Mouse (Mus musculus) embryonic fibroblast, embryonic 13.5 days (primary cell): ENCODE results near the gene Kcnq2. TPM values are rescaled to one million over a fixed set of nuclear protein-coding genes. Genes with fewer than 3 reads are reported as not detected.

ENCODE experiments used
- H3K27ac ChIP-seq: 2 replicates; pipeline ENCODE4 v1.5.1; 2012; ENCODE audit warnings: low read length, control low read depth, inconsistent platforms; ENCODE audit not compliant: insufficient read depth
- H3K4me1 ChIP-seq: 2 replicates; pipeline ENCODE4 v1.6.1; 2011; ENCODE audit warnings: low read length; ENCODE audit not compliant: control insufficient read depth, insufficient read depth
- H3K4me3 ChIP-seq: 2 replicates; pipeline ENCODE4 v1.5.1; 2011; ENCODE audit warnings: mild to moderate bottlenecking, control low read depth, low read length; ENCODE audit not compliant: insufficient read depth
- CTCF ChIP-seq: IDR thresholded peaks from 2 replicates; pipeline ENCODE4 v1.5.1; 2011; ENCODE audit warnings: mild to moderate bottlenecking, control low read depth, low read length, moderate library complexity, borderline replicate concordance; ENCODE audit not compliant: insufficient read depth
- POLR2A ChIP-seq: IDR thresholded peaks from 2 replicates; pipeline ENCODE4 v1.6.1; 2011; ENCODE audit warnings: low read depth, mild to moderate bottlenecking, control low read depth, low read length, moderate library complexity
- polyA plus RNA-seq: library from polyadenylated mRNA; stranded (reverse); fragments of >200 nt; gene quantifications from 2 replicates; pipeline ENCODE4 v1.2.4, GENCODE M21; 2011; ENCODE audit warnings: low read depth; ENCODE audit not compliant: missing spikeins, insufficient read length

Kcnq2 gene
- polyA plus RNA-seq = not detected in 2 replicates

GRCm38 (mm10) chr2:181134591-181135445 is at the start of gene Kcnq2:
Gene Kcnq2 (minus strand): TSS chr2:181135300.
- no peak for TF ChIP-seq POLR2A
- no peak for TF ChIP-seq CTCF
- no peaks in the 10 kb centered on the region for H3K4me1 ChIP-seq
- no peak within 1 kb of the TSS for H3K4me3 ChIP-seq
- no peak within 1 kb of the TSS for H3K27ac ChIP-seq

DNA sequence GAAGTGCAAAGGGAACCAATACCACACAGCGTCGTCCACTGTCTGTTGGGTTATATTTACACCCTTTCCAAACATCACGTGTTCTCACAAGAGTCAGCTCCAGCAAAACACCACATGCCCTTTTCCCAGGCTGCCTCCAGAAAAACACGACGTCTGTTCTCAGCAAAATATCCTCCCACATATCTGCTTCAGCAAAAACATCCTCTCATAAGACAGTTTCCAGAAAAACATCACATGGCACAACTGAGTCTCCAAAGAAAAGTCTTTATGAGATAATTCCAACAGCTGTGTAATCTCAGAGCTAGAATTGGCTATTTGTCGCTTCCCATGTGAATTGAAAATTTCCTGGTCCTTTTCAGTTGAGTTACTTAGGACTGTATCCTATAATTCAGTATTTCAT is 45.8 kb upstream of the Kcnq2 start:
- no peak for TF ChIP-seq CTCF
- no peak overlapping the region for H3K27ac ChIP-seq
- no peak overlapping the region for H3K4me3 ChIP-seq
- H3K4me1 ChIP-seq = no peaks in the 10 kb centered on the region

- no peak overlapping the region for H3K4me3 ChIP-seq
- H3K27ac ChIP-seq = no peak overlapping the region
- TF ChIP-seq CTCF (no peak), POLR2A (no peak)
- H3K4me1 ChIP-seq = no peaks in the 10 kb centered on the region
These were observed 43.4 kb upstream of the Kcnq2 start for GRCm38 (mm10) chr2:181178471-181178870.

DNA sequence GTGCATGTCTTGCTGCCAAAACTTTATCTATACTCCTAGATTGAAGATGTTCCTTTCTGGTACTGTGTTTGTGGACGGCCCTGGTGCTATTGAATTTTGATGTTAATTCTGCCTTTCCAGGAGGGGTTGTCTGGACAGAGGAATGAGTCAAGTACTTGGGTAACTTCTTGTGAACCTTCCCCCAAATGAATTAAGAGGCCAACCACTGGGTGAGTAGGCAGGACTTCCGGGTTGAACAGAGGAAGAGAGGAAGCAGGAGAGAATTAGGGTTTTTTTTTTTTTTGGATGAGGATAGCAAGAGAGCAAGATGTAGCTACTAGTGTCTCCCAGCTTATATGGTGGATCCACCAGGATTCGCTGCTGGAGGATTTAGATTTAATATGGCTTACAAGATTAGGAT is 42.9 kb upstream of the Kcnq2 start:
- Histone ChIP-seq H3K27ac (no peak overlapping the region), H3K4me3 (no peak overlapping the region), H3K4me1 (no peaks in the 10 kb centered on the region)
- TF ChIP-seq POLR2A (no peak), CTCF (no peak)

DNA sequence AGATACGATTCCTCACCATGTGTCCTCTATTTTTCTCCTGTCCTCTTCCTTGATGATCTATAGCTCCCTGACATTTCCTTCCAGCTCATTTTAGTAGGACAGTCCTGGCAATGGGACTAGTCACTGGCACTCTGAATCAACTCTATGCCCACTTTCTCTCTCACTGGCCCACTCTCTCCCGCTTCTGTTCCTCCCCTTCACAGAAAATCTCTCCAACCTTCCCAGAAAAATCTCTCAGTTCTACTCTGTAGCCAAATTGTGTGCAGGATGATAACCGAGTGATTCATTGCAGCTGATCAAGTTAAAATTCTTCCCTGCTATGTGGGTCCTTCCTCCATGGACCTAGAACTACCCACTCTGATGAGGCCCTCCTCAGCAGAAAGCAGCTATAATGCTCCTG is 39.5 kb upstream of the Kcnq2 start:
- no peak for TF ChIP-seq CTCF
- no peak for TF ChIP-seq POLR2A

GRCm38 (mm10) chr2:181166469-181166868 is 31.4 kb upstream of the Kcnq2 start:
- TF ChIP-seq CTCF (no peak), POLR2A (no peak)
- H3K4me1 ChIP-seq = no peaks in the 10 kb centered on the region
- no peak overlapping the region for H3K4me3 ChIP-seq
- no peak overlapping the region for H3K27ac ChIP-seq

More for the DNA sequence above, 39.5 kb upstream of the Kcnq2 start:
- Histone ChIP-seq H3K4me1 (no peaks in the 10 kb centered on the region), H3K4me3 (no peak overlapping the region), H3K27ac (no peak overlapping the region)

DNA sequence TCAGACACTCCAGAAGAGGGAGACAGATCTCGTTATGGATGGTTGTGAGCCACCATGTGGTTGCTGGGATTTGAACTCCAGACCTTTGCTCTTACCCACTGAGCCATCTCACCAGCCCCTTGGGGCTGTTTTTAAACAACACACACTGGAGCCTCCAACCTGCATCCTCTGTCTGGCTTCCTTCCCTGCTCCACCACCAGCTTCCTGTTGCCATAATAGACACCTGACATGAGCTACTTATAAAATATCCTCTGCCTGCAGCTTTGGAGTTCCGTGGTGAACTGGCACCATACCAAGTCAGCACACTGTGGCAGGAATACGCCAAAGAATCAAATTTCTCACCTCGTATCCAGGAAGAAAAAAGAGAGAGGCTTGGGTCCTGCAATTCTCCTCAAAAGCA is 25.7 kb upstream of the Kcnq2 start:
- Histone ChIP-seq H3K27ac (no peak overlapping the region), H3K4me1 (no peaks in the 10 kb centered on the region), H3K4me3 (no peak overlapping the region)
- TF ChIP-seq CTCF (no peak), POLR2A (no peak)

- Histone ChIP-seq H3K4me1 (no peaks in the 10 kb centered on the region), H3K4me3 (no peak overlapping the region), H3K27ac (no peak overlapping the region)
- TF ChIP-seq POLR2A = no peak
- no peak for TF ChIP-seq CTCF
These were observed 24.7 kb upstream of the Kcnq2 start for GRCm38 (mm10) chr2:181159771-181160170.

- no peak for TF ChIP-seq CTCF
- no peak for TF ChIP-seq POLR2A
- no peak overlapping the region for H3K4me3 ChIP-seq
These were observed 24.0 kb upstream of the Kcnq2 start for GRCm38 (mm10) chr2:181159091-181159514.

GRCm38 (mm10) chr2:181158471-181158870 is 23.4 kb upstream of the Kcnq2 start:
- H3K4me3 ChIP-seq = no peak overlapping the region
- no peak overlapping the region for H3K27ac ChIP-seq
- no peak for TF ChIP-seq CTCF
- TF ChIP-seq POLR2A = no peak
- no peaks in the 10 kb centered on the region for H3K4me1 ChIP-seq

More at GRCm38 (mm10) chr2:181159091-181159514, 24.0 kb upstream of the Kcnq2 start:
- no peak overlapping the region for H3K27ac ChIP-seq
- H3K4me1 ChIP-seq = no peaks in the 10 kb centered on the region
